ENCODE assay signal across 35 mouse cellular contexts in the genomic region with DNA sequence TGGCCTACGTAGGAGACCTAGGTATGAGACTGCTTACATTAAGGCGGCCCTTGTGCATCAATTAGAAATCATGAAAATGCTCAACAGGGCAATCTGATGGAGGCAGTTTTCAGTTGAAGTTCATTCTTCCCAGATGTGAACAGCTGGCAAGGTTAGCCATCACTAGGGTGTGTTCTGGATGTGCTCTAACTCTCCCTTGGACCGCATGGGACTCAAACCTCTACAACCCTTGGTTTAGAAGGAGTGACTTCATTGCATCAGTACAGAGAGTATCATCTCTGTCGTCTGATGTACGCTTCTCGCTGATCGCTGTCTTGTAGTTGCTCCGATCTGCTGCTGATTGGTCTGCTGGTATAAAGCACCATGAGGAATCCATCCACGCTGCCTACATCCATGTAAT.
"Had no signal": no experiment of that assay in that cellular context is flagged by ENCODE, and none has a peak within 500 bp of the region (broad histone marks: within the 10 kb centered on the region; RNA-seq: fewer than 3 reads in every experiment).

No protein-coding gene starts in this region.

- H3K4me1 ChIP-seq: hindbrain, embryonic 10.5 days; hindbrain, embryonic 12.5 days; hindbrain, embryonic 13.5 days; hindbrain, embryonic 15.5 days; intestine, embryonic 15.5 days; kidney, embryonic 15.5 days had no signal

- ATAC-seq: hindbrain, embryonic 16.5 days; hindbrain, postnatal 0 days; inflammation-experienced regulatory T-cells, adult 6 months; intestine, embryonic 15.5 days; intestine, embryonic 16.5 days; intestine, postnatal 0 days had no signal

- H3K27ac ChIP-seq: heart, embryonic 10.5 days; heart, embryonic 13.5 days; heart, embryonic 15.5 days; hindbrain, embryonic 10.5 days; hindbrain, embryonic 12.5 days; hindbrain, embryonic 13.5 days; hindbrain, embryonic 14.5 days; hindbrain, embryonic 15.5 days; hindbrain, postnatal 0 days; intestine, embryonic 15.5 days; kidney, embryonic 15.5 days; kidney, postnatal 0 days; layer of hippocampus, adult 2 months; left cerebral cortex, adult 2 months had no signal

- DNase-seq: heart, postnatal 10 days; heart, postnatal 14 days; heart, postnatal 36 days; heart, postnatal 4 days; kidney, adult 11 months; kidney, adult 18-20 months; kidney, adult 2 months; kidney, adult 8-10 months; kidney, adult 9 months; kidney, postnatal 10 days; kidney, postnatal 14 days; kidney, postnatal 25 days; kidney, postnatal 36 days; kidney, postnatal 4 days; layer of hippocampus, adult 9-11 months; layer of hippocampus, postnatal 36 days had no signal

- H3K4me3 ChIP-seq: heart, embryonic 10.5 days; heart, embryonic 13.5 days; heart, embryonic 15.5 days; hindbrain, embryonic 10.5 days; hindbrain, embryonic 12.5 days; hindbrain, embryonic 13.5 days; hindbrain, embryonic 15.5 days; intestine, embryonic 15.5 days; kidney, embryonic 15.5 days; layer of hippocampus, adult 2 months; left cerebral cortex, adult 2 months had no signal

- H3K4me2 ChIP-seq: heart, embryonic 11.5 days; heart, embryonic 13.5 days; heart, embryonic 15.5 days; hindbrain, embryonic 12.5 days; hindbrain, embryonic 13.5 days; hindbrain, embryonic 14.5 days; hindbrain, embryonic 15.5 days; intestine, embryonic 15.5 days; kidney, embryonic 15.5 days had no signal

- H3K9me3 ChIP-seq: heart, embryonic 10.5 days; heart, embryonic 13.5 days; heart, embryonic 15.5 days; hindbrain, embryonic 10.5 days; hindbrain, embryonic 12.5 days; hindbrain, embryonic 13.5 days; hindbrain, embryonic 15.5 days; intestine, embryonic 15.5 days; kidney, embryonic 15.5 days had no signal

- H3K9ac ChIP-seq: heart, embryonic 13.5 days; heart, embryonic 15.5 days; hindbrain, embryonic 12.5 days; hindbrain, embryonic 13.5 days; hindbrain, embryonic 14.5 days; hindbrain, embryonic 15.5 days; intestine, embryonic 15.5 days; kidney, embryonic 15.5 days had no signal

- H3K36me3 ChIP-seq: hindbrain, embryonic 10.5 days; hindbrain, embryonic 12.5 days; hindbrain, embryonic 13.5 days; hindbrain, embryonic 15.5 days; kidney, embryonic 15.5 days had no signal

- H3K27me3 ChIP-seq: heart, embryonic 13.5 days; heart, embryonic 15.5 days; hindbrain, embryonic 12.5 days; hindbrain, embryonic 13.5 days; hindbrain, embryonic 15.5 days; intestine, embryonic 15.5 days; kidney, embryonic 15.5 days had no signal
